Comparison of ENCODE assay signal across 30 mouse cellular contexts in the genomic region with DNA sequence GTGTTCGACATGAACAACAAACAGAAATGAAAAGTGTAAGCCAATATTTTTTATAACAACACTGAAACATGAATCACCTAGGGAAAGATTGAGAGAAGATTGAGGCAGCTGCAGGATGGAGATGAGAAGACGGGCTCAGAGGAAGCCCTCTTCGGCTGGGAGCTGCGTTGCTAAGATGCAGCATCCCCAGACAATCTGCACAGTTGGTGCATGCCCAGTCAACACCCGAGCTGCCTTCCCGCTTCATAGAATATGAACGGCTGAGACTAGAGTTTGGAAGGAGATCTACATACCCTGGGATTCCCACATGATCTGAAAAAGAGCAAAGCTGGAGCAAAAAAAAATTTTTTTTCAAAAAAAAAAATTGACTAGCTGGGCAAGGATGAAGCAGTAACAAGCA.
DNase-seq lines count a peak whose midpoint lies in the region; ATAC-seq and TF ChIP-seq lines count a peak whose summit lies in the region.
"Had no signal": no experiment of that assay in that cellular context is flagged by ENCODE, and none has a peak within 500 bp of the region (broad histone marks: within the 10 kb centered on the region; RNA-seq: fewer than 3 reads in every experiment).

No protein-coding gene starts in this region.

- no peak overlapping the region for H3K27ac ChIP-seq in midbrain, postnatal 0 days (ENCODE audit: low read depth, low read length)
- no peak overlapping the region for H3K27ac ChIP-seq in midbrain, embryonic 15.5 days
- H3K27ac ChIP-seq: embryonic facial prominence, embryonic 10.5 days; embryonic facial prominence, embryonic 15.5 days; forebrain, embryonic 13.5 days; heart, adult 2 months; hindbrain, embryonic 13.5 days; kidney, embryonic 15.5 days; liver, embryonic 12.5 days; midbrain, embryonic 12.5 days; neural tube, embryonic 12.5 days; stomach, embryonic 15.5 days had no signal

- no peak for TF ChIP-seq CTCF in midbrain, postnatal 0 days (IDR thresholded peaks at IDR 0.05)

- no peaks in the 10 kb centered on the region for H3K9me3 ChIP-seq in midbrain, postnatal 0 days (ENCODE audit: low read length)
- no peaks in the 10 kb centered on the region for H3K9me3 ChIP-seq in midbrain, embryonic 15.5 days
- H3K9me3 ChIP-seq: embryonic facial prominence, embryonic 10.5 days; embryonic facial prominence, embryonic 15.5 days; forebrain, embryonic 13.5 days; heart, embryonic 12.5 days; hindbrain, embryonic 13.5 days; kidney, embryonic 15.5 days; liver, embryonic 12.5 days; midbrain, embryonic 12.5 days; neural tube, embryonic 12.5 days; stomach, embryonic 15.5 days had no signal

- H3K36me3 ChIP-seq in midbrain, postnatal 0 days (ENCODE audit: insufficient read depth, low read length), result no peaks in the 10 kb centered on the region
- no peaks in the 10 kb centered on the region for H3K36me3 ChIP-seq in midbrain, embryonic 15.5 days (replicated peaks)
- H3K36me3 ChIP-seq: embryonic facial prominence, embryonic 10.5 days; embryonic facial prominence, embryonic 15.5 days; heart, embryonic 12.5 days; hindbrain, embryonic 13.5 days; kidney, embryonic 15.5 days; liver, embryonic 12.5 days; midbrain, embryonic 12.5 days; neural tube, embryonic 12.5 days; stomach, embryonic 15.5 days had no signal

- no peak for ATAC-seq in midbrain, postnatal 0 days (ENCODE audit: low FRiP score)
- no peak for ATAC-seq in midbrain, embryonic 15.5 days (replicated peaks)
- ATAC-seq: forebrain, embryonic 13.5 days; inflammation-experienced regulatory T-cells, adult 6 months; liver, embryonic 12.5 days; liver, postnatal 0 days had no signal

- DNase-seq in layer of hippocampus, adult 18-20 months (ENCODE audit: low spot score in 2 of 2), result peak; percentile 26 to 44
- DNase-seq in layer of hippocampus, postnatal 25 days (ENCODE audit: extremely low spot score in 1 of 2, low spot score in 1 of 2), result no peak
- DNase-seq in midbrain, postnatal 0 days (ENCODE audit: low spot score), result peak; percentile 21
- peak; percentile 22 for DNase-seq in brain, embryonic 18.5 days (ENCODE audit: low read depth, low spot score)
- DNase-seq in telencephalon, adult 2 months (ENCODE audit: low read depth, low spot score), result peak; percentile 16
- DNase-seq in kidney, postnatal 36 days, result no peak
- DNase-seq: adrenal gland, postnatal 25 days; B cell, adult 2 months; cerebellum, adult 8-10 months; cerebellum, postnatal 25 days; heart, adult 2 months; heart, postnatal 4 days; kidney, adult 11 months; kidney, postnatal 25 days; liver, postnatal 0 days; lung, postnatal 36 days; right cerebral cortex, postnatal 25 days; thymus, postnatal 25 days had no signal

- WGBS in midbrain, postnatal 0 days, result 72% methylated on average over 7 of the region's 7 CpGs
- WGBS in midbrain, embryonic 15.5 days, result 79% methylated on average over 7 of the region's 7 CpGs

- H3K4me3 ChIP-seq in midbrain, postnatal 0 days (ENCODE audit: low read depth, low read length), result no peak overlapping the region
- H3K4me3 ChIP-seq in midbrain, embryonic 15.5 days, result no peak overlapping the region
- H3K4me3 ChIP-seq: embryonic facial prominence, embryonic 10.5 days; embryonic facial prominence, embryonic 15.5 days; forebrain, embryonic 13.5 days; heart, adult 2 months; heart, embryonic 12.5 days; hindbrain, embryonic 13.5 days; kidney, embryonic 15.5 days; liver, embryonic 12.5 days; midbrain, embryonic 12.5 days; neural tube, embryonic 12.5 days; stomach, embryonic 15.5 days had no signal

- no peaks in the 10 kb centered on the region for H3K27me3 ChIP-seq in midbrain, postnatal 0 days (ENCODE audit: insufficient read depth, low read length)
- peaks cover 3% of the 10 kb centered on the region; the same call in 1 of the 2 replicates for H3K27me3 ChIP-seq in midbrain, embryonic 15.5 days (replicated peaks)
- H3K27me3 ChIP-seq: embryonic facial prominence, embryonic 15.5 days; forebrain, embryonic 13.5 days; heart, embryonic 12.5 days; hindbrain, embryonic 13.5 days; kidney, embryonic 15.5 days; liver, embryonic 12.5 days; neural tube, embryonic 12.5 days; stomach, embryonic 15.5 days had no signal

- peaks cover 8% of the 10 kb centered on the region; the same call in 1 of the 2 replicates for H3K4me1 ChIP-seq in midbrain, postnatal 0 days (ENCODE audit: insufficient read depth, low read length)
- peaks cover 3% of the 10 kb centered on the region; the same call in 1 of the 2 replicates for H3K4me1 ChIP-seq in midbrain, embryonic 15.5 days

- no peak overlapping the region for H3K9ac ChIP-seq in midbrain, postnatal 0 days (replicated peaks; ENCODE audit: low read length, poor library complexity, severe bottlenecking)
- no peak overlapping the region for H3K9ac ChIP-seq in midbrain, embryonic 15.5 days
- H3K9ac ChIP-seq: embryonic facial prominence, embryonic 15.5 days; forebrain, embryonic 13.5 days; heart, embryonic 12.5 days; hindbrain, embryonic 13.5 days; kidney, embryonic 15.5 days; liver, embryonic 12.5 days; liver, postnatal 0 days; midbrain, embryonic 12.5 days; neural tube, embryonic 12.5 days; stomach, embryonic 15.5 days had no signal

- H3K4me2 ChIP-seq in midbrain, postnatal 0 days (ENCODE audit: low read depth, low read length, poor library complexity, severe bottlenecking), result no peak overlapping the region
- no peak overlapping the region for H3K4me2 ChIP-seq in midbrain, embryonic 15.5 days
- H3K4me2 ChIP-seq: embryonic facial prominence, embryonic 15.5 days; forebrain, embryonic 13.5 days; heart, embryonic 12.5 days; hindbrain, embryonic 13.5 days; kidney, embryonic 15.5 days; liver, embryonic 12.5 days; midbrain, embryonic 12.5 days; neural tube, embryonic 12.5 days; stomach, embryonic 15.5 days had no signal

Comparison
In these comparisons a context has a peak if more than half of its experiments do, and no peak if none do; other contexts are left out.
1. DNase-seq: peak in layer of hippocampus, adult 18-20 months (2 of 2), midbrain, postnatal 0 days (single experiment), brain, embryonic 18.5 days (single experiment) and telencephalon, adult 2 months (single experiment); none in layer of hippocampus, postnatal 25 days (0 of 2) and kidney, postnatal 36 days (0 of 2).